Mouse (Mus musculus) MEL (cell line): Measurements from ENCODE around the gene Efna3. TPM values are rescaled to one million over a fixed set of nuclear protein-coding genes. Genes with fewer than 3 reads are reported as not detected.

ENCODE experiments used
- DNase-seq: peaks from one replicate; pipeline ENCODE4 v3.0.0; 2011; ENCODE audit warnings: low read depth, low spot score
- H3K27ac ChIP-seq: 2 replicates; pipeline ENCODE4 v1.5.1; 2012; ENCODE audit warnings: low read depth, mild to moderate bottlenecking, control low read depth, low read length, moderate library complexity; ENCODE audit not compliant: control insufficient read depth
- H3K27me3 ChIP-seq, 2 experiments: fragments of 150-350 bp in 1 of 2; sonication (generic) in 1 of 2; 2 replicates each; pipeline ENCODE4 v1.6.1; 2012; ENCODE audit warnings: low read length in 2 of 2, mild to moderate bottlenecking in 2 of 2, improper control_type of control experiment in 1 of 2, moderate library complexity in 1 of 2; ENCODE audit not compliant: insufficient read depth in 2 of 2, control insufficient read depth in 1 of 2
- H3K36me3 ChIP-seq, 2 experiments: 2 replicates each; pipeline ENCODE4 v1.6.1; 2012 to 2014; ENCODE audit warnings: low read length in 2 of 2, improper control_type of control experiment in 1 of 2, inconsistent platforms in 1 of 2, mild to moderate bottlenecking in 1 of 2; ENCODE audit not compliant: insufficient read depth in 2 of 2, control insufficient read depth in 1 of 2
- H3K4me1 ChIP-seq, 2 experiments: fragments of 150-350 bp in 1 of 2; sonication (generic) in 1 of 2; 2 replicates each; pipeline ENCODE4 v1.6.1; 2012; ENCODE audit warnings: low read length in 2 of 2, improper control_type of control experiment in 1 of 2, mild to moderate bottlenecking in 1 of 2; ENCODE audit not compliant: insufficient read depth in 2 of 2, control insufficient read depth in 1 of 2
- H3K4me3 ChIP-seq, 2 experiments: fragments of 150-350 bp in 1 of 2; sonication (generic) in 1 of 2; 2 replicates each; pipeline ENCODE4 v1.5.1; 2012; ENCODE audit warnings: low read depth in 2 of 2, low read length in 2 of 2, mild to moderate bottlenecking in 2 of 2, moderate library complexity in 2 of 2, control low read depth in 1 of 2, improper control_type of control experiment in 1 of 2; ENCODE audit not compliant: control insufficient read depth in 1 of 2, insufficient read depth in 1 of 2
- H3K79me2 ChIP-seq: 2 replicates; pipeline ENCODE4 v1.6.1; 2012; ENCODE audit warnings: mild to moderate bottlenecking, low read length, moderate library complexity; ENCODE audit not compliant: control insufficient read depth, poor library complexity, insufficient read depth
- H3K9ac ChIP-seq: 2 replicates; pipeline ENCODE4 v1.6.1; 2012; ENCODE audit warnings: low read depth, mild to moderate bottlenecking, control low read depth, low read length, moderate library complexity; ENCODE audit not compliant: control insufficient read depth, poor library complexity, severe bottlenecking
- H3K9me3 ChIP-seq: fragments of 150-350 bp; sonication (generic); replicated peaks from 2 replicates; pipeline ENCODE4 v1.6.1; 2012; ENCODE audit warnings: mild to moderate bottlenecking, low read length, improper control_type of control experiment, moderate library complexity; ENCODE audit not compliant: insufficient read depth
- CHD1 ChIP-seq: IDR thresholded peaks from 2 replicates; pipeline ENCODE4 v1.6.1; 2012; ENCODE audit warnings: low read depth, mild to moderate bottlenecking, inconsistent platforms, low read length, improper control_type of control experiment
- CTCF ChIP-seq, 3 experiments: IDR thresholded peaks in 2 of 3; conservative IDR thresholded peaks in 1 of 3; 2 replicates each; pipeline ENCODE4 v1.5.1; 2011 to 2012; ENCODE audit warnings: low read length in 3 of 3, low read depth in 2 of 3, mild to moderate bottlenecking in 2 of 3, improper control_type of control experiment in 1 of 3, inconsistent platforms in 1 of 3, mixed read lengths in 1 of 3, moderate library complexity in 1 of 3; ENCODE audit not compliant: control insufficient read depth in 1 of 3, insufficient read depth in 1 of 3, poor library complexity in 1 of 3, severe bottlenecking in 1 of 3
- E2F4 ChIP-seq: IDR thresholded peaks from 2 replicates; pipeline ENCODE4 v1.6.1; 2011; ENCODE audit warnings: low read depth, low read length, improper control_type of control experiment, borderline replicate concordance
- ELF1 ChIP-seq: IDR thresholded peaks from 2 replicates; pipeline ENCODE4 v1.6.1; 2014; ENCODE audit warnings: low read depth, mild to moderate bottlenecking, inconsistent platforms, low read length, improper control_type of control experiment, moderate library complexity
- GATA1 ChIP-seq: IDR thresholded peaks from 2 replicates; pipeline ENCODE4 v1.6.1; 2011; ENCODE audit warnings: low read depth, low read length, improper control_type of control experiment
- HCFC1 ChIP-seq: IDR thresholded peaks from 2 replicates; pipeline ENCODE4 v1.6.1; 2012; ENCODE audit warnings: low read depth, mild to moderate bottlenecking, inconsistent platforms, low read length, improper control_type of control experiment, moderate library complexity
- JUND ChIP-seq: IDR thresholded peaks from 2 replicates; pipeline ENCODE4 v1.6.1; 2011; ENCODE audit warnings: low read depth, mild to moderate bottlenecking, improper control_type of control experiment, low read length
- KAT2A ChIP-seq: conservative IDR thresholded peaks from 2 replicates; pipeline ENCODE4 v1.6.1; 2012; ENCODE audit warnings: low read depth, low read length, improper control_type of control experiment, inconsistent platforms
- MAFK ChIP-seq: IDR thresholded peaks from 2 replicates; pipeline ENCODE4 v1.6.1; 2011; ENCODE audit warnings: low read depth, mild to moderate bottlenecking, low read length, improper control_type of control experiment, borderline replicate concordance
- MAX ChIP-seq: IDR thresholded peaks from 2 replicates; pipeline ENCODE4 v1.6.1; 2011; ENCODE audit warnings: low read length, improper control_type of control experiment
- MAZ ChIP-seq: IDR thresholded peaks from 2 replicates; pipeline ENCODE4 v1.6.1; 2012; ENCODE audit warnings: low read depth, mild to moderate bottlenecking, inconsistent platforms, low read length, improper control_type of control experiment
- MEF2A ChIP-seq: IDR thresholded peaks from 2 replicates; pipeline ENCODE4 v1.6.1; 2014; ENCODE audit warnings: low read depth, mild to moderate bottlenecking, inconsistent platforms, low read length, improper control_type of control experiment; ENCODE audit not compliant: poor library complexity, insufficient replicate concordance, severe bottlenecking; ENCODE audit errors: extremely low read depth
- MXI1 ChIP-seq: IDR thresholded peaks from 2 replicates; pipeline ENCODE4 v1.6.1; 2011; ENCODE audit warnings: mild to moderate bottlenecking, low read depth, low read length, improper control_type of control experiment
- MYB ChIP-seq: IDR thresholded peaks from 2 replicates; pipeline ENCODE4 v1.6.1; 2011; ENCODE audit warnings: mild to moderate bottlenecking, low read depth, low read length, improper control_type of control experiment
- MYC ChIP-seq: IDR thresholded peaks from 2 replicates; pipeline ENCODE4 v1.6.1; 2011; ENCODE audit warnings: low read depth, mild to moderate bottlenecking, low read length, improper control_type of control experiment, moderate library complexity
- NELFE ChIP-seq: IDR thresholded peaks from 2 replicates; pipeline ENCODE4 v1.6.1; 2011; ENCODE audit warnings: low read depth, low read length, improper control_type of control experiment
- POLR2A ChIP-seq, 2 experiments: IDR thresholded peaks; 2 replicates each; pipeline ENCODE4 v1.6.1; 2011 to 2012; ENCODE audit warnings: low read length in 2 of 2, mild to moderate bottlenecking in 2 of 2, control low read depth in 1 of 2, improper control_type of control experiment in 1 of 2, low read depth in 1 of 2, moderate library complexity in 1 of 2; ENCODE audit not compliant: control insufficient read depth in 1 of 2, insufficient read depth in 1 of 2, poor library complexity in 1 of 2
- POLR2AphosphoS2 ChIP-seq: IDR thresholded peaks from 2 replicates; pipeline ENCODE4 v1.6.1; 2011; ENCODE audit warnings: low read length, improper control_type of control experiment
- POLR2AphosphoS5 ChIP-seq: IDR thresholded peaks from 2 replicates; pipeline ENCODE4 v1.6.1; 2012; ENCODE audit warnings: low read depth, borderline replicate concordance, mild to moderate bottlenecking, inconsistent platforms, low read length, moderate library complexity, mixed read lengths
- RAD21 ChIP-seq: IDR thresholded peaks from 2 replicates; pipeline ENCODE4 v1.6.1; 2011; ENCODE audit warnings: mild to moderate bottlenecking, low read depth, low read length, improper control_type of control experiment
- RCOR1 ChIP-seq: IDR thresholded peaks from 2 replicates; pipeline ENCODE4 v1.6.1; 2012; ENCODE audit warnings: low read depth, mild to moderate bottlenecking, inconsistent platforms, low read length, improper control_type of control experiment
- SIN3A ChIP-seq: IDR thresholded peaks from 2 replicates; pipeline ENCODE4 v1.6.1; 2012; ENCODE audit warnings: low read length, improper control_type of control experiment, inconsistent platforms
- SMC3 ChIP-seq: IDR thresholded peaks from 2 replicates; pipeline ENCODE4 v1.6.1; 2011; ENCODE audit warnings: low read depth, low read length, improper control_type of control experiment
- TBP ChIP-seq: IDR thresholded peaks from 2 replicates; pipeline ENCODE4 v1.8.0; 2011; ENCODE audit warnings: low read depth, low read length, improper control_type of control experiment
- TCF12 ChIP-seq: IDR thresholded peaks from 2 replicates; pipeline ENCODE4 v1.6.1; 2014; ENCODE audit warnings: low read depth, mild to moderate bottlenecking, inconsistent platforms, low read length, improper control_type of control experiment, moderate library complexity
- UBTF ChIP-seq: IDR thresholded peaks from 2 replicates; pipeline ENCODE4 v1.6.1; 2012; ENCODE audit warnings: low read depth, mild to moderate bottlenecking, inconsistent platforms, low read length, improper control_type of control experiment, moderate library complexity, borderline replicate concordance; ENCODE audit not compliant: insufficient read depth
- USF1 ChIP-seq: IDR thresholded peaks from 2 replicates; pipeline ENCODE4 v1.6.1; 2014; ENCODE audit warnings: low read depth, mild to moderate bottlenecking, inconsistent platforms, low read length, improper control_type of control experiment, moderate library complexity
- USF2 ChIP-seq, 2 experiments: IDR thresholded peaks; 2 replicates each; pipeline ENCODE4 v1.6.1; 2011 to 2012; ENCODE audit warnings: improper control_type of control experiment in 2 of 2, low read length in 2 of 2, borderline replicate concordance in 1 of 2, inconsistent platforms in 1 of 2, low read depth in 1 of 2, mild to moderate bottlenecking in 1 of 2; ENCODE audit not compliant: insufficient read depth in 1 of 2
- ZC3H11A ChIP-seq: IDR thresholded peaks from 2 replicates; pipeline ENCODE4 v1.6.1; 2012; ENCODE audit warnings: low read depth, mild to moderate bottlenecking, inconsistent platforms, low read length, improper control_type of control experiment
- ZNF384 ChIP-seq: IDR thresholded peaks from 2 replicates; pipeline ENCODE4 v1.6.1; 2012; ENCODE audit warnings: low read depth, mild to moderate bottlenecking, inconsistent platforms, low read length, improper control_type of control experiment
- polyA plus RNA-seq, 2 experiments: library from polyadenylated mRNA; stranded (reverse) in 1 of 2; unstranded in 1 of 2; fragments of >175 nt in 1 of 2; fragments of >200 nt in 1 of 2; gene quantifications; 2 replicates each; pipeline versions ENCODE4 v1.2.1 to v1.2.4; 2012; ENCODE audit warnings: low replicate concordance in 2 of 2, low read depth in 1 of 2; ENCODE audit not compliant: insufficient read length in 2 of 2, insufficient read depth in 1 of 2, missing spikeins in 1 of 2
- total RNA-seq: library from RNA; depleted of rRNA; stranded (reverse); fragments of 300-350 nt; gene quantifications from 2 replicates; pipeline ENCODE4 v1.2.3, GENCODE M21; 2012

Efna3 gene
- total and polyA plus RNA-seq, 3 experiments = 0.54 to 1.2 TPM; not detected in 1

DNA sequence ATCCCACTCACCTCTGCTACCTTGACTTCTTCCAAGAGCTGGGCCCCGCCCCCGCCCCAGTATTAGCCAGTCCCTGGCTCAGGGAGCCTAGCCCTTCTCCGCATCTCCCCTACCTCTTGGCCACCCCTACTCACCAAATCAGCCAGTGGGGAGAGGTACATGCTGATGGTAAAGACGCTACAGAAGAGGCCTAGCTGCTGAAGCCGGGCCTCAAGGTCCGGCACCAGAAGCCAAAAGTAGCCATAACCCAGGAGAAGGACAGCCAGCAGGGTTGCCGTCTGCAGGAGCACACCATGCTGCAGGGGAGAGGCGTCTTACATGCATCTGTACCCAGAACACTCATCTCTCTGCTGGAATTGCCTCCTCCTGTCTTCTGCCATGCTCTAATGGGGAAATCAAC is 53.8 kb downstream of the Efna3 start:
- H3K4me3 ChIP-seq = no peak overlapping the region
- no peak overlapping the region for H3K9ac ChIP-seq
- TF ChIP-seq ZNF384 (no peak), E2F4 (no peak), MYC (no peak), POLR2A (IDR thresholded peaks at IDR 0.05; ENCODE audit: control insufficient read depth in 1 of 2, insufficient read depth in 1 of 2, low read depth in 1 of 2, low read length in 2 of 2, poor library complexity in 1 of 2) (peak in 1 of 2 experiments; percentile 27; a peak in 1 of 4 replicates), MEF2A (no peak), MXI1 (no peak), SMC3 (no peak)
- peaks cover 4% of the 10 kb centered on the region; the same call in 1 of the 2 replicates for H3K79me2 ChIP-seq
- H3K36me3 ChIP-seq = peaks cover 0 to 17% of the 10 kb centered on the region in 2 experiments; a peak in 2 of 4 replicates
- DNase-seq = no peak
- H3K27me3 ChIP-seq = peaks cover 4 to 14% of the 10 kb centered on the region in 2 experiments
- H3K9me3 ChIP-seq = no peaks in the 10 kb centered on the region
- no peak overlapping the region for H3K27ac ChIP-seq
- peaks cover 3 to 31% of the 10 kb centered on the region in 2 experiments for H3K4me1 ChIP-seq

DNA sequence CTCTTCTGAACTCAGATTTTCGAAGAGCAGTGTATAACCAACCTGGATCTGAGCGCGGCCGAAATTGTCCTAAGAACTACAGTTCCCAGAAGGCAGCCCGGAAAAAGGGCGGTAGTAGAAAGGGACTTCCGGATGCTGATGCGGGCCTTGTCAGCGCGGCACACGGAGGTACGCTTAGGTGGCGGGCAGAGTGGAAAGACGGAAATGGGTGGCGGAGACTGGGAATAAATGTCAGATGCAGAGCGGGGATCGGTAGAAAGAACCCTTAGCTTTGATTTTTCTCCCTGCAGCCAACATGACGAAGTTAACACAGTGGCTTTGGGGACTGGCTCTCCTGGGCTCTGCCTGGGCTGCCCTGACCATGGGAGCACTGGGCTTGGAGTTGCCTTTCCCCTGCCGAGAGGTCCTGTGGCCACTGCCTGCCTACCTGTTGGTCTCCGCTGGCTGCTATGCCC is 56.3 kb downstream of the Efna3 start:
- DNase-seq = peak; percentile 95
- Histone ChIP-seq H3K9me3 (no peaks in the 10 kb centered on the region), H3K79me2 (peaks cover 4% of the 10 kb centered on the region; the same call in 1 of the 2 replicates), H3K27ac (peak overlapping the region; percentile 40; the same call in 1 of the 2 replicates), H3K27me3 (peaks cover 16 to 36% of the 10 kb centered on the region in 2 experiments), H3K4me1 (peaks cover 3 to 31% of the 10 kb centered on the region in 2 experiments), H3K9ac (peak overlapping the region; percentile 70), H3K36me3 (peaks cover 0 to 17% of the 10 kb centered on the region in 2 experiments; a peak in 2 of 4 replicates), H3K4me3 (peak overlapping the region; percentile 57 to 59)
- 0 out of 2 replicates have a peak, but pooled peaks have one; percentile 56 for TF ChIP-seq CHD1
- 0 out of 2 replicates have a peak, but pooled peaks have one; percentile 4 for TF ChIP-seq RCOR1
- TF ChIP-seq TCF12 = peak; percentile 72; the same call in 1 of the 2 replicates
- TF ChIP-seq POLR2AphosphoS2 = peak; percentile 96
- peak; percentile 35 for TF ChIP-seq USF1
- TF ChIP-seq USF2 (IDR thresholded peaks at IDR 0.05; ENCODE audit: borderline replicate concordance in 1 of 2, insufficient read depth in 1 of 2, low read depth in 1 of 2, low read length in 2 of 2) = no peak
- TF ChIP-seq NELFE = peak; percentile 95
- peak; percentile 86 for TF ChIP-seq MXI1
- TF ChIP-seq ELF1 = peak; percentile 99
- TF ChIP-seq GATA1 = 0 out of 2 replicates have a peak, but pooled peaks have one; percentile 11
- TF ChIP-seq CTCF (IDR thresholded peaks at IDR 0.05 in 2 of 3, conservative IDR thresholded peaks at IDR 0.05 in 1 of 3; ENCODE audit: control insufficient read depth in 1 of 3, insufficient read depth in 1 of 3, low read depth in 2 of 3, low read length in 3 of 3, poor library complexity in 1 of 3, severe bottlenecking in 1 of 3) = no peak
- TF ChIP-seq HCFC1 = peak; percentile 99
- peak; percentile 96 for TF ChIP-seq KAT2A
- TF ChIP-seq POLR2A (IDR thresholded peaks at IDR 0.05; ENCODE audit: control insufficient read depth in 1 of 2, insufficient read depth in 1 of 2, low read depth in 1 of 2, low read length in 2 of 2, poor library complexity in 1 of 2) = peak; percentile 79 to 99
- peak; percentile 73; the same call in 1 of the 2 replicates for TF ChIP-seq MYC
- TF ChIP-seq MYB = no peak
- peak; percentile 93 for TF ChIP-seq MAZ
- no peak for TF ChIP-seq ZC3H11A
- 0 out of 2 replicates have a peak, but pooled peaks have one; percentile 37 for TF ChIP-seq POLR2AphosphoS5
- TF ChIP-seq MAFK = no peak
- TF ChIP-seq JUND = no peak
- no peak for TF ChIP-seq MAX
- TF ChIP-seq SIN3A = peak; percentile 90
- peak; percentile 90 for TF ChIP-seq TBP
- 0 out of 2 replicates have a peak, but pooled peaks have one; percentile 22 for TF ChIP-seq UBTF
- no peak for TF ChIP-seq RAD21
- peak; percentile 78; the same call in 1 of the 2 replicates for TF ChIP-seq E2F4
